Mouse (Mus musculus) liver, embryonic 15.5 days (tissue): ENCODE data around the gene Mettl23. TPM values are rescaled to one million over a fixed set of nuclear protein-coding genes. Genes with fewer than 3 reads are reported as not detected.
"Not testable (repeated sequence)": the region's sequence is repeated elsewhere in the genome, so short reads cannot be mapped to it uniquely, and the experiment has no call there.

Experiments used
- ATAC-seq: fragments of 200-750 bp; cut with Nextera tagmentation; 2 replicates; pipeline ENCODE4 v1.8.0; 2017; ENCODE audit warnings: moderate number of reproducible peaks, mild to moderate bottlenecking, moderate library complexity; ENCODE audit not compliant: insufficient read depth
- H3K27ac ChIP-seq: fragments of 300-500 bp; sonication (generic); replicated peaks from 2 replicates; pipeline ENCODE4 v1.5.1; 2015; ENCODE audit warnings: mild to moderate bottlenecking, inconsistent platforms
- H3K27me3 ChIP-seq: fragments of 300-500 bp; sonication (generic); 2 replicates; pipeline ENCODE4 v1.6.1; 2015; ENCODE audit warnings: mild to moderate bottlenecking, inconsistent platforms
- H3K36me3 ChIP-seq: fragments of 300-500 bp; sonication (generic); replicated peaks from 2 replicates; pipeline ENCODE4 v1.6.1; 2015; ENCODE audit warnings: moderate library complexity, mild to moderate bottlenecking, inconsistent platforms
- H3K4me1 ChIP-seq: fragments of 300-500 bp; sonication (generic); replicated peaks from 2 replicates; pipeline ENCODE4 v1.6.1; 2015; ENCODE audit warnings: inconsistent platforms
- H3K4me2 ChIP-seq: fragments of 300-500 bp; sonication (generic); 2 replicates; pipeline ENCODE4 v1.6.1; 2015; ENCODE audit warnings: moderate library complexity, mild to moderate bottlenecking, inconsistent platforms
- H3K4me3 ChIP-seq: fragments of 300-500 bp; sonication (generic); replicated peaks from 2 replicates; pipeline ENCODE4 v1.5.1; 2015; ENCODE audit warnings: mild to moderate bottlenecking, inconsistent platforms
- H3K9ac ChIP-seq: fragments of 300-500 bp; sonication (generic); 2 replicates; pipeline ENCODE4 v1.6.1; 2015; ENCODE audit warnings: moderate library complexity, mild to moderate bottlenecking, inconsistent platforms
- H3K9me3 ChIP-seq: fragments of 300-500 bp; sonication (generic); replicated peaks from 2 replicates; pipeline ENCODE4 v1.6.1; 2016; ENCODE audit warnings: inconsistent platforms
- WGBS: fragments of 180-500 bp; shearing (Covaris S2); methylation state at CpG from one replicate; pipeline ENCODE4 v1.1.7; 2015; ENCODE audit warnings: mixed read lengths; ENCODE audit not compliant: insufficient replicate concordance; 5-methylcytosine and 5-hydroxymethylcytosine counted together
- polyA plus RNA-seq: library from polyadenylated mRNA; unstranded; fragments of >200 nt; fragmentation: Nextera tagmentation; extraction: Ambion mirVana; gene quantifications from 2 replicates; pipeline ENCODE4 v1.2.1, GENCODE M21; 2015

Gene Mettl23
- polyA plus RNA-seq, 1 experiment from 2014 or later: 36.6 TPM

- H3K36me3 ChIP-seq: peaks cover 85% of the 10 kb centered on the region
- 77% methylated on average over 4 of the region's 4 CpGs for WGBS
Observed at GRCm38 (mm10) chr11:116836283-116836682, 6.8 kb upstream of the Mettl23 start.

GRCm38 (mm10) chr11:116837441-116837840 is 5.6 kb upstream of the Mettl23 start:
- 81% methylated on average over 10 of the region's 10 CpGs for WGBS
- ATAC-seq: no peak
- Histone ChIP-seq H3K4me3 (no peak overlapping the region), H3K9ac (no peak overlapping the region), H3K36me3 (peaks cover 86% of the 10 kb centered on the region), H3K9me3 (no peaks in the 10 kb centered on the region), H3K27me3 (no peaks in the 10 kb centered on the region), H3K27ac (no peak overlapping the region), H3K4me2 (no peak overlapping the region), H3K4me1 (peaks cover 38% of the 10 kb centered on the region)

More at GRCm38 (mm10) chr11:116836283-116836682, 6.8 kb upstream of the Mettl23 start:
- no peak overlapping the region for H3K4me3 ChIP-seq
- H3K27me3 ChIP-seq: no peaks in the 10 kb centered on the region
- no peak overlapping the region for H3K9ac ChIP-seq
- H3K4me1 ChIP-seq: peaks cover 29% of the 10 kb centered on the region
- H3K9me3 ChIP-seq: no peaks in the 10 kb centered on the region
- ATAC-seq: no peak
- no peak overlapping the region for H3K27ac ChIP-seq
- H3K4me2 ChIP-seq: no peak overlapping the region

- ATAC-seq: no peak
- Histone ChIP-seq H3K27ac (no peak overlapping the region), H3K4me3 (no peak overlapping the region), H3K9ac (no peak overlapping the region), H3K36me3 (peaks cover 77% of the 10 kb centered on the region), H3K9me3 (no peaks in the 10 kb centered on the region), H3K27me3 (no peaks in the 10 kb centered on the region), H3K4me1 (peaks cover 40% of the 10 kb centered on the region), H3K4me2 (no peak overlapping the region)
- WGBS: 85% methylated on average over 14 of the region's 14 CpGs
Observed at GRCm38 (mm10) chr11:116838936-116839335, 4.1 kb upstream of the Mettl23 start.

GRCm38 (mm10) chr11:116839601-116840000 is 3.5 kb upstream of the Mettl23 start:
- 82% methylated on average over 7 of the region's 7 CpGs for WGBS
- H3K4me1 ChIP-seq: peaks cover 46% of the 10 kb centered on the region
- H3K27ac ChIP-seq: no peak overlapping the region
- H3K36me3 ChIP-seq: peaks cover 70% of the 10 kb centered on the region
- no peak overlapping the region for H3K4me3 ChIP-seq
- ATAC-seq: no peak
- H3K9me3 ChIP-seq: no peaks in the 10 kb centered on the region
- H3K4me2 ChIP-seq: peak overlapping the region; percentile 24
- H3K9ac ChIP-seq: no peak overlapping the region
- no peaks in the 10 kb centered on the region for H3K27me3 ChIP-seq

GRCm38 (mm10) chr11:116840748-116841147 is 2.3 kb upstream of the Mettl23 start:
- Histone ChIP-seq H3K9me3 (no peaks in the 10 kb centered on the region), H3K4me3 (peak overlapping the region; percentile 79; the same call in 1 of the 2 replicates), H3K36me3 (peaks cover 58% of the 10 kb centered on the region), H3K4me2 (peak overlapping the region; percentile 93), H3K4me1 (peaks cover 52% of the 10 kb centered on the region), H3K27ac (no peak overlapping the region), H3K27me3 (no peaks in the 10 kb centered on the region), H3K9ac (no peak overlapping the region; the same call in 1 of the 2 replicates)
- no peak for ATAC-seq
- 70% methylated on average over 4 of the region's 4 CpGs for WGBS

GRCm38 (mm10) chr11:116842531-116843260 is 382 bp upstream of the Mettl23 start:
- Histone ChIP-seq H3K9me3 (no peaks in the 10 kb centered on the region), H3K36me3 (peaks cover 51% of the 10 kb centered on the region), H3K27ac (peak overlapping the region; percentile 96), H3K4me3 (peak overlapping the region; percentile 79), H3K4me2 (peak overlapping the region; percentile 93), H3K27me3 (no peaks in the 10 kb centered on the region), H3K4me1 (peaks cover 59% of the 10 kb centered on the region), H3K9ac (peak overlapping the region; percentile 84)
- under 1% methylated on average over 72 of the region's 73 CpGs for WGBS
- ATAC-seq: peak; percentile 69

- peak overlapping the region; percentile 6; the same call in 1 of the 2 replicates for H3K9ac ChIP-seq
- H3K9me3 ChIP-seq: no peaks in the 10 kb centered on the region
- no peak for ATAC-seq
- WGBS: 67% methylated on average over 4 of the region's 4 CpGs
- H3K4me1 ChIP-seq: peaks cover 54% of the 10 kb centered on the region
- 0 out of 2 replicates have a peak overlapping the region, but pooled peaks have one; percentile 29 for H3K27ac ChIP-seq
- no peaks in the 10 kb centered on the region for H3K27me3 ChIP-seq
- peaks cover 50% of the 10 kb centered on the region for H3K36me3 ChIP-seq
- no peak overlapping the region for H3K4me3 ChIP-seq
- no peak overlapping the region for H3K4me2 ChIP-seq
Observed at GRCm38 (mm10) chr11:116846593-116847181, 3.6 kb downstream of the Mettl23 start.

- Histone ChIP-seq H3K27me3 (no peaks in the 10 kb centered on the region), H3K36me3 (peaks cover 54% of the 10 kb centered on the region), H3K4me2 (no peak overlapping the region), H3K4me3 (no peak overlapping the region), H3K9me3 (no peaks in the 10 kb centered on the region), H3K9ac (no peak overlapping the region), H3K4me1 (peaks cover 49% of the 10 kb centered on the region), H3K27ac (peak overlapping the region; percentile 29; the same call in 1 of the 2 replicates)
- WGBS: 88% methylated on average over 3 of the region's 3 CpGs
- ATAC-seq: no peak
Observed at GRCm38 (mm10) chr11:116847187-116848085, 4.4 kb downstream of the Mettl23 start.

GRCm38 (mm10) chr11:116848086-116848876 is 5.2 kb downstream of the Mettl23 start:
- no peak for ATAC-seq
- WGBS: 71% methylated on average over 5 of the region's 5 CpGs
- H3K4me1 ChIP-seq: peaks cover 49% of the 10 kb centered on the region
- peaks cover 54% of the 10 kb centered on the region for H3K36me3 ChIP-seq
- H3K4me3 ChIP-seq: no peak overlapping the region
- H3K27ac ChIP-seq: peak overlapping the region; percentile 29; the same call in 1 of the 2 replicates
- no peaks in the 10 kb centered on the region for H3K27me3 ChIP-seq
- H3K4me2 ChIP-seq: no peak overlapping the region
- no peaks in the 10 kb centered on the region for H3K9me3 ChIP-seq
- no peak overlapping the region for H3K9ac ChIP-seq

- not testable (repeated sequence) for H3K9ac ChIP-seq, H3K4me2 ChIP-seq, H3K4me3 ChIP-seq, ATAC-seq, H3K9me3 ChIP-seq, H3K27ac ChIP-seq, H3K27me3 ChIP-seq
- H3K36me3 ChIP-seq: peaks cover 54% of the 10 kb centered on the region
- H3K4me1 ChIP-seq: peaks cover 48% of the 10 kb centered on the region
- WGBS: 51% methylated on average over 2 of the region's 2 CpGs
Observed at GRCm38 (mm10) chr11:116848877-116849178, 5.8 kb downstream of the Mettl23 start.
